Mouse (Mus musculus) erythroblast, adult 5-6 weeks (primary cell): Measurements from ENCODE around the gene Kdm5d. TPM values are rescaled to one million over a fixed set of nuclear protein-coding genes. Genes with fewer than 3 reads are reported as not detected.

Experiments used
- ATAC-seq: replicated peaks from 2 replicates; pipeline ENCODE4 v1.8.0; 2016; ENCODE audit warnings: moderate number of reproducible peaks, mild to moderate bottlenecking, moderate TSS enrichment, inconsistent platforms; ENCODE audit not compliant: poor library complexity, low FRiP score, severe bottlenecking
- total RNA-seq, 2 experiments: library from RNA; stranded (forward) in 1 of 2; stranded (reverse) in 1 of 2; fragments of 150-400 nt in 1 of 2; fragments of 200-764, 138-1000 nt in 1 of 2; gene quantifications; 2 replicates each; pipeline versions ENCODE4 v1.2.3 to v1.2.4; 2015 to 2017; ENCODE audit warnings: low replicate concordance in 2 of 2

The Kdm5d gene
- total RNA-seq (2015; ENCODE audit: low replicate concordance) (8.8 and 21.9 TPM in 2 replicates), total RNA-seq (2017; ENCODE audit: low replicate concordance) (21.1 and 24.4 TPM in 2 replicates)

DNA sequence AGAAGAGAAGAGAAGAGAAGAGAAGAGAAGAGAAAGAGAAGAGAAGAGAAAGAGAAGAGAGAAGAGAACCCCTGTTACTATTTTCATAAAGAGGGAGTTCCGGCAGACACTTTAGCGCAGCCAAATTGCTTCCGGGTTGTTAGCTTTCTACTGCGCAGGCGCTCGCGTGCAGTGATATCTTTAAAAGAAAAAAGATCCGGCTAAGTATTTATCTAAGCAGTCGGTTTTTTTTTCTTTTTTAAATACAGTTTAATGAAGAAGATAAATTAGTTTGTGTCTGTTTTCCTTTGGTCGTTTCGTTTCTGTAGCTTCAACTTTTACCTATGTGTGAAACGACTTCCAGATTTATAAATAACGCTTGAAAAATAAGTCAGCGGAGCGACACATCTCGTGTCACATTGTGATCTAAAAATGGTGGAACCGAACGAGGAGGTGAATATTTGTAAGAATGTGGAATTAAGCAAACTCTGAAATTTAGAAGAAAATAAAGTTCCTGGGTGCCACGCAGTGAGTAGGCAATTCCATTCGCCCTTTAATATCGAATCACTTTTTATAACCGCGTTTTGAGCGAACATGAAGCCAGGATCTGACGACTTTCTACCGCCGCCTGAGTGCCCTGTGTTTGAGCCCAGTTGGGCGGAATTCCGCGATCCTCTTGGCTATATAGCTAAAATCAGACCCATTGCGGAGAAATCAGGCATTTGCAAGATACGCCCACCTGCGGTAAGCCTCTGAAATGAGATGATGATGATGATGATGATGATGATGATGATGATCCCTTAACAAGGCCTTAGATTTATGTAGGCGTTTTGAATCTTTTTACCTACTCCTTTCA is at the start of gene Kdm5d:
Gene Kdm5d (plus strand): TSS at position 396 of the 835 bp plus-strand sequence.
- ATAC-seq, result peak; percentile 78

DNA sequence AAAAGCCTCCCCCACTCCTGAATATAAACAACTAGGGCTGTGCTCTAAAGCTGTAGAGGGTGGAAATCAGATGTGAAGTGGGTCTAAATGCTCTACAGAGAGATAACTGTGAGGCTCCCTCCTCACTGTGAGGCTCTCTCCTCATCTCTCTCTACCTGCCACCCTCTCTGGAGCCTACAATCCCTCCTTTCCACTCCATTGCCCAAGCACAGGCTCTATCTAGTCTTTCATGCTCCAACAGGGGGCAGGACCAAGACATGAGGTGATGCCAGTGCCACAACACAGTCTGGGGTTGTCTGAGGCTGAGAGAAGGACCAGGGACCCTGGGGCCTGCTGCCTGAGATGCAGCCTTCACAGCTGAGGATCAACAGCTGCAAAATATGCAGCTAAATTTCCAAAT is 25.2 kb upstream of the Kdm5d start:
- no peak for ATAC-seq

DNA sequence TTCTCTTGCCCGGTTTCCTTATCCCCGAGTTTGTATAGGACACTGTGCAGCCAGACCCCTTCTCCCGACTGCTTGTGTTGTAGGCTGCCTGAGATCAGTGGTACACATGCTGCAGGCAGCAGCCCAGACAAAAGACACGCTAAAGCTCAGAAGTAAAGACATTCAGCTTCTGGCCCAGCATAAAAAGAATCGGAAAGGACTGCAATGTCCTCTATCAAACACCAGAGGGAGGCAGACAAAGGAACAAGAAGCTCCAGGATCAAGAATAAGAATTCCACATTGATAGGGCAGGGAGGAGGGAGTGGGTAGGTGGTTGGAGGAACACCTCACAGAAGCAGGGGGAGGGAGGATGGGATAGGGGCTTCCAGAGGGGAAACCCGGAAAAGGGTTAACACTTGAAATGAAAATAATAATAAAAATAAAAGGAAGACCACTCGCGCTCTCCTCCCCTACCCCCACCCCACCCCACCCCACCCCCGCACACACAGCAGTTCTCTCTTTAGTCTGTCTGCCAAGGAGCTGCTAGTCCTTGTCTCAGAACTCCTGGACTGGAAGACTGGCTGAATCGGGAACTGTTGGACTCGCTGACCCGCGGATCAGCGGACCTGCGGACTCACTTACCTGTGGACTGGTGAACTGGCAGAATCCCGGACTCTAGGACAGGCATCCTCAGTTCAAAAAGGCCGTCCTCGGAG is 24.6 kb upstream of the Kdm5d start:
- no peak for ATAC-seq

Other genes with a start within 250 kb of the Kdm5d start
- gene Zfy1, start 100.4 kb upstream of the Kdm5d start, total RNA-seq (2015; ENCODE audit: low replicate concordance), result not detected in 2 replicates
- gene Zfy1, start 100.4 kb upstream of the Kdm5d start, total RNA-seq (2017; ENCODE audit: low replicate concordance), result 0.51 TPM in 1 of 2 replicates, not detected in the other
- gene Uba1y, start 79.1 kb upstream of the Kdm5d start, total RNA-seq (2015; ENCODE audit: low replicate concordance), result not detected in 2 replicates
- not detected in 2 replicates for gene Uba1y, start 79.1 kb upstream of the Kdm5d start, total RNA-seq (2017; ENCODE audit: low replicate concordance)
- 63.4 and 75.7 TPM in 2 replicates for gene Eif2s3y, start 112.8 kb downstream of the Kdm5d start, total RNA-seq (2015; ENCODE audit: low replicate concordance)
- 103 and 122 TPM in 2 replicates for gene Eif2s3y, start 112.8 kb downstream of the Kdm5d start, total RNA-seq (2017; ENCODE audit: low replicate concordance)